Mouse (Mus musculus): ENCODE results near the gene Gm49366. TPM values are rescaled to one million over a fixed set of nuclear protein-coding genes. Genes with fewer than 3 reads are reported as not detected.
"Not testable (repeated sequence)": the region's sequence is repeated elsewhere in the genome, so short reads cannot be mapped to it uniquely, and the experiment has no call there.

The Gm49366 gene
- total RNA-seq, 2 experiments from 2014 or later = not detected

- ATAC-seq (ENCODE audit: poor library complexity, severe bottlenecking) = peak; percentile 98
Measured at GRCm38 (mm10) chr12:84030659-84031332, 7.9 kb upstream of the Gm49366 start.

GRCm38 (mm10) chr12:84032854-84033253 is 5.9 kb upstream of the Gm49366 start:
- no peak for ATAC-seq (ENCODE audit: poor library complexity, severe bottlenecking)

GRCm38 (mm10) chr12:84033302-84033701 is 5.4 kb upstream of the Gm49366 start:
- ATAC-seq (ENCODE audit: poor library complexity, severe bottlenecking) = not testable (repeated sequence)

- ATAC-seq (ENCODE audit: poor library complexity, severe bottlenecking) = no peak
Measured at GRCm38 (mm10) chr12:84034108-84034507, 4.6 kb upstream of the Gm49366 start.

GRCm38 (mm10) chr12:84038241-84038640 is 494 bp upstream of the Gm49366 start, which contains the start of gene Acot4:
Gene Acot4 (plus strand): TSS chr12:84038379.
- ATAC-seq (ENCODE audit: poor library complexity, severe bottlenecking) = peak; percentile 62

- ATAC-seq (ENCODE audit: poor library complexity, severe bottlenecking) = no peak
Measured at GRCm38 (mm10) chr12:84042248-84042647, 3.5 kb downstream of the Gm49366 start.

- ATAC-seq (ENCODE audit: poor library complexity, severe bottlenecking) = no peak
Measured at GRCm38 (mm10) chr12:84044045-84044444, 5.3 kb downstream of the Gm49366 start.

GRCm38 (mm10) chr12:84046906-84047305 is 8.2 kb downstream of the Gm49366 start:
- no peak for ATAC-seq (ENCODE audit: poor library complexity, severe bottlenecking)

- not testable (repeated sequence) for ATAC-seq (ENCODE audit: poor library complexity, severe bottlenecking)
Measured at GRCm38 (mm10) chr12:84050744-84051143, 12.0 kb downstream of the Gm49366 start.

GRCm38 (mm10) chr12:84051937-84052474 is 13.3 kb downstream of the Gm49366 start, which contains the start of gene Acot3:
Gene Acot3 (plus strand): TSS chr12:84052144.
- no peak for ATAC-seq (ENCODE audit: poor library complexity, severe bottlenecking)

GRCm38 (mm10) chr12:84052609-84053008 is 13.9 kb downstream of the Gm49366 start:
- no peak for ATAC-seq (ENCODE audit: poor library complexity, severe bottlenecking)

GRCm38 (mm10) chr12:84053173-84053572 is 14.4 kb downstream of the Gm49366 start:
- ATAC-seq (ENCODE audit: poor library complexity, severe bottlenecking) = no peak

- no peak for ATAC-seq (ENCODE audit: poor library complexity, severe bottlenecking)
Measured at GRCm38 (mm10) chr12:84053679-84054391, 15.1 kb downstream of the Gm49366 start.

- ATAC-seq (ENCODE audit: poor library complexity, severe bottlenecking) = peak; percentile 51; the same call in 1 of the 2 replicates
Measured at GRCm38 (mm10) chr12:84060946-84061345, 22.2 kb downstream of the Gm49366 start.

GRCm38 (mm10) chr12:84062336-84062735 is 23.6 kb downstream of the Gm49366 start:
- ATAC-seq (ENCODE audit: poor library complexity, severe bottlenecking) = no peak

- ATAC-seq (ENCODE audit: poor library complexity, severe bottlenecking) = no peak
Measured at GRCm38 (mm10) chr12:84063228-84063627, 24.5 kb downstream of the Gm49366 start.

GRCm38 (mm10) chr12:84063833-84064232 is 25.1 kb downstream of the Gm49366 start:
- ATAC-seq (ENCODE audit: poor library complexity, severe bottlenecking) = no peak

- no peak for ATAC-seq (ENCODE audit: poor library complexity, severe bottlenecking)
Measured at GRCm38 (mm10) chr12:84064621-84065020, 25.9 kb downstream of the Gm49366 start.

- ATAC-seq (ENCODE audit: poor library complexity, severe bottlenecking) = no peak
Measured at GRCm38 (mm10) chr12:84067752-84068151, 29.0 kb downstream of the Gm49366 start.

GRCm38 (mm10) chr12:84068296-84068695 is 29.6 kb downstream of the Gm49366 start:
- ATAC-seq (ENCODE audit: poor library complexity, severe bottlenecking) = no peak

GRCm38 (mm10) chr12:84068986-84069385 is 30.3 kb downstream of the Gm49366 start, which contains the start of gene Acot5:
Gene Acot5 (plus strand): TSS chr12:84069325.
- ATAC-seq (ENCODE audit: poor library complexity, severe bottlenecking) = no peak

- ATAC-seq (ENCODE audit: poor library complexity, severe bottlenecking) = not testable (repeated sequence)
Measured at GRCm38 (mm10) chr12:84069582-84069981, 30.8 kb downstream of the Gm49366 start.
